Comparison of ENCODE assay signal across 10 mouse cellular contexts in the genomic region with DNA sequence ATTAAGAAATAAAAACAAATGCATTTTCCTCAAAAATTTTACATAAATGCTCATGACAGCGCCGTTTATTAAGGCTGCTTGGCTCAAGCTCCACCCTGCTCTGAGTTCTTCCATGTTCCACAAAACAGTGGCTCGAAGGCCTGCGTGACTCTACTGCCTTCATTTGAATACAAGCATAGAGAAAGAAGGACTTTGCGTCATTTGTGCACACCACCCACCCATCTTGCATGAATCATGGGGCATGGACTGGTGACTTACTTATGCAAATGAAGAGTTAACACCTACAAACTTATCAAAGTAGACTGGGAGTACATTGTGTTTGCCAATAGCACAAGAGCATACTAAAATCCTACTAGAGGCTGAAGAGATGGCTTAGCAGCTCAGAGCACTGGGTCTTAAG.
"Had no signal": no experiment of that assay in that cellular context is flagged by ENCODE, and none has a peak within 500 bp of the region (broad histone marks: within the 10 kb centered on the region; RNA-seq: fewer than 3 reads in every experiment).

No protein-coding gene starts in this region.

- DNase-seq: kidney, adult 18-20 months; kidney, postnatal 10 days; kidney, postnatal 4 days; lung, adult 2 months; lung, postnatal 36 days; retina, postnatal 1 day; thymus, adult 18-20 months; thymus, postnatal 14 days had no signal

- ATAC-seq: lung, postnatal 0 days; midbrain, embryonic 15.5 days had no signal
